Mouse (Mus musculus) cerebellum, postnatal 14 days (tissue): ENCODE measurements at regions not wholly inside any gene's neighbourhood (a gene's known extent, or its start where the extent isn't known, plus 50 kb on each side); places are given as distances from the start of the nearest gene placed in this dataset.

ENCODE experiments used
- DNase-seq, 2 experiments: peaks; one replicate each; pipeline ENCODE4 v3.0.0; 2021; ENCODE audit warnings: mixed read lengths in 2 of 2

- DNase-seq, result no peak
These were observed 780.6 kb downstream of the Tmem114 start for GRCm38 (mm10) chr16:7644363-7644762.

GRCm38 (mm10) chr16:7638955-7639755 is 785.8 kb downstream of the Tmem114 start:
- DNase-seq, result peak in 1 of 2 experiments; percentile 4

- no peak for DNase-seq
These were observed 786.9 kb downstream of the Tmem114 start for GRCm38 (mm10) chr16:7637993-7638392.

- DNase-seq, result no peak
These were observed 787.7 kb downstream of the Tmem114 start for GRCm38 (mm10) chr16:7637121-7637700.

- no peak for DNase-seq
These were observed 788.6 kb downstream of the Tmem114 start for GRCm38 (mm10) chr16:7636326-7636725.

- no peak for DNase-seq
These were observed 792.5 kb downstream of the Tmem114 start for GRCm38 (mm10) chr16:7632474-7632873.

GRCm38 (mm10) chr16:7628351-7628750 is 796.6 kb downstream of the Tmem114 start:
- no peak for DNase-seq

GRCm38 (mm10) chr16:7606602-7607001 is 818.3 kb downstream of the Tmem114 start:
- peak; percentile 6 to 7 for DNase-seq

GRCm38 (mm10) chr16:7602428-7602827 is 822.5 kb downstream of the Tmem114 start:
- DNase-seq, result peak; percentile 14 to 18

GRCm38 (mm10) chr16:7574879-7575278 is 850.1 kb downstream of the Tmem114 start:
- peak; percentile 7 to 14 for DNase-seq

GRCm38 (mm10) chr16:7560841-7561240 is 864.1 kb downstream of the Tmem114 start:
- peak in 1 of 2 experiments; percentile 4 for DNase-seq

GRCm38 (mm10) chr16:7559177-7559576 is 865.8 kb downstream of the Tmem114 start:
- no peak for DNase-seq

- no peak for DNase-seq
These were observed 866.3 kb downstream of the Tmem114 start for GRCm38 (mm10) chr16:7558637-7559036.

- no peak for DNase-seq
These were observed 869.0 kb downstream of the Tmem114 start for GRCm38 (mm10) chr16:7555911-7556310.

- DNase-seq, result peak; percentile 10 to 35
These were observed 875.4 kb downstream of the Tmem114 start for GRCm38 (mm10) chr16:7549568-7549967.

- DNase-seq, result no peak
These were observed 880.9 kb downstream of the Tmem114 start for GRCm38 (mm10) chr16:7544067-7544466.

- no peak for DNase-seq
These were observed 895.1 kb downstream of the Tmem114 start for GRCm38 (mm10) chr16:7529811-7530210.

GRCm38 (mm10) chr16:7528963-7529362 is 896.0 kb downstream of the Tmem114 start:
- no peak for DNase-seq

- no peak for DNase-seq
These were observed 896.8 kb downstream of the Tmem114 start for GRCm38 (mm10) chr16:7527923-7528776.

GRCm38 (mm10) chr16:7518711-7519110 is 906.2 kb downstream of the Tmem114 start:
- peak in 1 of 2 experiments; percentile 20 for DNase-seq
